Mouse (Mus musculus) lung, postnatal 0 days (tissue): ENCODE results near the gene Iqce.

Experiments
- CTCF ChIP-seq: IDR thresholded peaks from 2 replicates; pipeline ENCODE4 v1.5.1; 2016; ENCODE audit warnings: antibody characterized with exemption, mild to moderate bottlenecking
- EP300 ChIP-seq: IDR thresholded peaks from 2 replicates; pipeline ENCODE4 v1.6.1; 2016; ENCODE audit warnings: antibody characterized with exemption, mild to moderate bottlenecking, control low read depth

GRCm38 (mm10) chr5:140646171-140646570 lies 56.0 kb downstream of the Iqce start:
- TF ChIP-seq CTCF (no peak), EP300 (no peak)
